Mouse (Mus musculus) frontal cortex, adult 2 months (tissue): Measurements from ENCODE around the gene Ecel1. TPM values are rescaled to one million over a fixed set of nuclear protein-coding genes. Genes with fewer than 3 reads are reported as not detected.

Experiments
- DNase-seq, 2 experiments: peaks; one replicate each; pipeline ENCODE4 v3.0.0; 2022; ENCODE audit warnings: low spot score in 1 of 2; ENCODE audit errors: extremely low spot score in 1 of 2
- polyA plus RNA-seq: library from polyadenylated mRNA; depleted of rRNA; stranded (reverse); fragments of >200 nt; gene quantifications from 2 replicates; pipeline ENCODE4 v1.2.3, GENCODE M21; 2012

Ecel1 gene
- polyA plus RNA-seq, 1 experiment = 3.2 TPM

DNA sequence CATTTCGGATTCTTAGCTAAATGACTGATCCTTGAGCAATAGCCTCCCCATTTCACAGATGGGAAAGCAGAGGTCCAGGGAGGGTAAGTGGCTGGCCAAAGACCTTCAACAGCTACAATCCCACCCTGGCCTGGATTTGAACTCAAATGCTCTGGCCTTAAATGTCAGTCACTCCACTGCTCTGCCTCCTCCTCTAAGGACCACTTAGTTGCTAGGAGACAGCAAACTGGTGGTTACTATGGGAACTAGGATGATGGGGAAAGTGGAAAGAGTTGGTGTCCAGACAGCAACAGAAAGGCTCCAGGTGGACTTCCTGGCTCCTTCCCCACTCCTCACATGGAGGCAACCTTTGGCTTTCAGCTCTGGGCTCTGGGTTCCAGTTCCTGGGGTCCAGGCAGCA, 15.0 kb upstream of the Ecel1 start:
- no peak for DNase-seq

DNA sequence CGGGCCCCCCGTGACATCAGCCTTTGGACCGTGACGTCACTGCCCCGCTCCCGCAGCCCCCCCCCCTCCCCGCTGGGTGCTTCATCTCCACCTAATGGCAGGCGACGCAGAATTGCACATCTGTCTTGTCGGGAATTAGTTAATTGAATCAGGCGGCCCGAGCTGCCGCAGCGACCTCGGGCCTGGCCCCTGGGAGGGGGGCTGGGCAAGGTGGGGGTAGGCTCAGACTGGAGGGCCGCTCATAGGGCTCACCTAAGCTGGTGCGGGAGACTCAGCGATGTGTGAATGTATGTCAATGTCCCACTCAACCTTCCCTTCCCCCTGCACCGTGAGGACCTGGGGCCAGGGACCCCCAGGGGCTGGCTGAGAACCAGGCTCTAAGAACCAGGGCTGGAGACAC, 14.1 kb upstream of the Ecel1 start:
- DNase-seq = no peak

DNA sequence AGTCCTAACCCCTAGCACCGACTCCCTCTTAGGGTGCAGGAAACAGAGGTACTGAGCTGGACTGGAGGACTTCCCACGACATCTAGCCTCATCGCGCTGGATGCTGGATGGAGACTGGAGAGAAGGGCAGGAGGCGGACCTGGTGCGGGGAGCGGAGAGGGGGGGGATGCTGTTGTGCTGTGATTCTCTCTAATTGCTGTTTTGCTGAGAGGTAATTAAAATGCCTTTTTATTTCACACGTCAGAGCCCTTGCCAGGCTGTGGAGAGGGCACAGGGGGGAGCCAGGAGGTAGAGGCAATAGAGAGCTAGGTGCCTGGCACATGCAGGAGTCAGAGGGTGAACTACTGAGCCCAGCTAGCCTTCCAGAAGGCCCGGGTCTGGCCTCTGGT, 8.5 kb upstream of the Ecel1 start:
- DNase-seq = no peak

GRCm38 (mm10) chr1:87164164-87164795, 8.0 kb upstream of the Ecel1 start:
- DNase-seq = no peak

GRCm38 (mm10) chr1:87159396-87159795, 3.1 kb upstream of the Ecel1 start:
- no peak for DNase-seq

DNA sequence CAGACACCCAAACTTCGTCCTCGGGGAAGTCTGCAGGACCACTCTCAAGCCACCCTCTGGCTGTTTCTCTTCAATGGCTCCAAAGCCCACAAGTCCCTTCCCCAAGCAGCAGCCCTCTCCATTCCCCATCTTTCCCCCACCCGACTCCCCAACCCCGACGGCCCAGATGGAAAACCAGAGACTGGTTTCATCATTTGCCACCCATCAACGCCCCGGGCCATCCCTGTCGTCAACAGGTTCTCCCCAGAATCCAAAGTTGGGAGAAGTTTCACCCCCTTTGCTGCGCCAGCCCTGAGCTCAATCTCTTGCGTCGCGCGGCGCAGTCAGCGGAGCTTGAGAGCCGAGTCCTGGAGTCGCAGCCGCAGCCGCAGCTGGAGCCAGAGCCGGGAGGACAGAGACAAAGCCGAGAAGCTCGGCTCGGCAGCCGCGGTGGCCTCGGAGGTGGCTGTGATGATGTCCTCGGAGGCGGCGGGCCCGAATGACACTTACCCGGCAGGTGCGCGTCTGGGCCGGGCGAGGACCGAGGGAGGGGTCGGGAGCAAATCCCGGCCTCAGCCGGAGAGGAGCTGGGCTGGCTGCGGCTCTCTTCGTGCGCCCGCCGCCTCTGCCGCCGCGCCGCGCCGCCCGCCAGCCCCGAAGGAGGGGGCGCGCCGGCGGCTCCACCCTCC, 656 bp downstream of the Ecel1 start:
- no peak for DNase-seq

DNA sequence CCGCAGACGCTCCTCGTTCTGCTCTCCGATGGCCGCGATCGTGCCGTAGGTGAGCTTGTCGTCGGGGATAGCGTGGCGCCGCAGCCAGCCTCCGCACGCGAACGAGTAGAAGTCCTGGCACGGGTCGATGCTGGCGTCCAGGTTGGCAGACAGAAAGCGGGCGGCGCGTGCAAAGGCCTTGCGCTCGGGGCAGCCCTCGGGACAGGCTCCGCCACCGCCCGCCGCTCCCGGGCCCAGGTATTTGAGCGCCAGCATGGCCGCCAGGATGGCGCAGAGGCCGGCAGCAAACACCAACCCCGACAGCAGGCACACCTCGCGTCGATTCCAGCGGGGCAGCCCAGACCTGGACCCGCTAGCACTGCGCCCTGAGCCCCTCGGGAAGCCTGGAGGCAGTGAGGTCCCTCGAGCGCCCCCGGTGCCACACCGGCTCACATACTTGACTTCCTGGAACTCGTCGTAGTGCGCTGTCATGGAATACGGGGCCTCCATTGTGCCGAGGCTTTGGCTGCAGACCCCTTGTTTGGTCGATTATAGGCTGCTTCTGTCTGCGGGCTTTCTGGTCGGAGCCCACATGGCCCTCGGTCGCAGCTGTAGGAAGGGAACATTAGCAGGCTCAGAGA, 1.7 kb downstream of the Ecel1 start:
- no peak for DNase-seq

GRCm38 (mm10) chr1:87153776-87154500, 2.4 kb downstream of the Ecel1 start:
- DNase-seq = no peak

- DNase-seq = no peak
These were observed 5.0 kb downstream of the Ecel1 start for GRCm38 (mm10) chr1:87151286-87151685.

GRCm38 (mm10) chr1:87149422-87149821, 6.9 kb downstream of the Ecel1 start:
- DNase-seq = no peak

DNA sequence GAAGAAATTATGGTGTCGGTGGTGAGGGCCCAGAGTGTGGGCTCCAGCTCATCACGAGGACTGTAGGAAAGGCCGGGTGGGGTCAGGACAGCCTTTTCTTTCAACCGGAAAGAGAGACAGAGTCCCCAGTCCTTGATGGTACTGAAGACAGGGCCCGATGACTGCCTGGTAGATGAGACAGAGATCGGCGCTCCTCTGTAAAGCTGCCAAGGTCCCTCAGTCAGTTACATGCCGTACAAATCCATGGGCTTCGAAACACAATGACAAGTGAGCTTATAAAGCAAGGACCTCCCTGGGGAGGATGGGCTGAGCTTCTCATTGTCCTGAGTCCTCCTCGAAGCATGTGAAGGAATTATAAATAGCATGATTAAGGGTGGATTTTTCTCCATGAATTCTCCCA, 13.2 kb downstream of the Ecel1 start:
- no peak for DNase-seq

GRCm38 (mm10) chr1:87142456-87142855, 13.9 kb downstream of the Ecel1 start:
- peak in 1 of 2 experiments; percentile 5 for DNase-seq

DNA sequence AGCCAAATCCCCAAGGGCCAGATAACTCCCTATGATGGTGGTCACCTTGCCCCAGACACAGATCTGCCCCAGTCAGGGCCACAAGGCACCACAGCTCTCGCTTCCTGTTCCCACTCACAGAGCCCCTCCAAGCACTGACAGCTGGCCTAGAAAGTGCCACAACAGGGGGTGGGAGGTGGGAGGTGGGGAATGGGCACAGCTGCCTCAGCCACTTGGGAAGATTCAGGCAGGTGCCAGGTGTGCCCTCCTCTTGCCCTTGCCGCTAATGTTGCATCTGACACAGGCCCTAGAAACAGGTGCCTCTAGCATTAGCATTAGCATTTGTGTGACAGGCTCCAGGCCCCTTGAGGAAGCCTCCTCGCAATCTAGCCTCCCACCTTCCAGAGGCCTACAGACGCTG, 14.8 kb downstream of the Ecel1 start:
- DNase-seq = no peak

DNA sequence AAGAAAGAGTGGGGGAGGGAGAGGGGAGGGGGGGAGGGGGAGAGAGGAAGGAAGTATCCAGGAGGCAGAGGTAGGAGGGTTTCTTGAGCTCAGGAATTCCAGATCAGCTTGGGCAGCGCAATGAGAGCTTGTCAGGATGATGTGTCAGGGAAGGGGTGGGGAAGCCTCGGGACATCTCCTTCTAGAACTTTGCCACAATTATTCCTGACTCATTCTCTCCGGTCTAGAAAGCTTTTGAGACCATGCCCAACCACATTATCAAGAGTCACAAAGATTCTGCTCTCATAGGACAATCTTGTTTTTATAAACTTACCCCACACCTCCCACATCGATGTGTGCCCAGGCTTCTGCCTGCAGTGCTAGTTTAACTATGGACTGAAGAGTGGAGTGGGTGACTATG, 24.5 kb downstream of the Ecel1 start:
- DNase-seq = no peak

DNA sequence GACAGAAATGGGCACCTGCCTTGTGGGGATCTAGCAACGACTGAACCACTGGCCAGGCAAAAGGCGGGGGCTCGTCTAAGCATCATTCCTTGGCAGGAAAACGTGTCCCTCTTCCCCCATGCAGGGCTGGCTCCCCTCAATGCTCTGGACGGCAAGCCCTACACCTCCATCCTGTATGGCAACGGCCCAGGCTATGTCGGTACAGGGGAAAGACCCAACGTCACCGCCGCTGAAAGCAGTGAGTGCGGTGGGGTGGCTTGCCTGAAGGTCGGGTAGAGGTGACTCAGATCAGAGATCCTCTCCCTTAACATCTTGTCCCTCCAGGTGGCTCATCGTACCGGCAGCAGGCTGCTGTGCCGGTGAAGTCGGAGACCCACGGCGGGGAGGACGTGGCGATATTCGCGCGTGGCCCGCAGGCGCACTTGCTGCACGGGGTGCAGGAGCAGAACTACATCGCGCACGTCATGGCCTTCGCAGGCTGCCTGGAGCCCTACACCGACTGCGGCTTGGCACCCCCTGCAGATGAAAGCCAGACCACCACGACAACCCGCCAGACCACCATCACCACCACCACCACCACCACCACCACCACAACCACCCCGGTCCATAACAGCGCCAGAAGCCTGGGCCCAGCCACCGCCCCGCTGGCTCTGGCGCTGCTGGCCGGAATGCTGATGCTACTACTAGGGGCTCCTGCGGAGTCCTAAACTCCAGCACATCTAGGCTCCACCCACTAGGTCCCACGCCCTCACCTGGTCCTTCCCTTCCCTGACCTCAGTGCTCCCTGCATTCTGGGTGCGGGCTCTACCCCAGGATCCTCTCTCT, 28.9 kb downstream of the Ecel1 start:
- DNase-seq = peak in 1 of 2 experiments; percentile 57

- no peak for DNase-seq
These were observed 31.6 kb downstream of the Ecel1 start, which contains the start of gene Akp3 for GRCm38 (mm10) chr1:87124673-87125072. Gene Akp3 (plus strand): TSS chr1:87124973.

- DNase-seq = no peak
These were observed 41.5 kb downstream of the Ecel1 start for GRCm38 (mm10) chr1:87114784-87115183.

GRCm38 (mm10) chr1:87111719-87112354, 44.5 kb downstream of the Ecel1 start:
- peak in 1 of 2 experiments; percentile 25 for DNase-seq

GRCm38 (mm10) chr1:87108564-87108963, 47.8 kb downstream of the Ecel1 start:
- no peak for DNase-seq

DNA sequence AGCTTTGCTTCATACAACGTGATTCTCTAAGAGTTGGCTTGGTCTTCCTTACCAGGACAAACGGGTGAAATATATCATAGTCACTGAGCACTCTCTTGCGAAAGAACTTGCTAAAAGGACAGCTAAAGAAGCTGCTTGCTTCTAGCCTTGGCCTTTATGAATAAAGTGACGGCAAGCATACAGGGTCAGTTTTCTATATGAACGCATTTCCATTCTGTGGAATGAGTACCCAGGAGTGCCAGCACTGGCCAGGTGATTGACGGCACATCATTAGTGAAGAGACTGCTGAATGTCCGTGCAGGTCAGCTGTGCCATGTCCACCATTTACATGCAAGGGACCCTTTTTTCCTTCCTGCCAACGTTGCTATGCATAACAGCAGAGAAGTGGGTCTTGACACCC, 49.8 kb downstream of the Ecel1 start:
- DNase-seq = no peak
